Mouse (Mus musculus): ENCODE measurements at regions not wholly inside any gene's neighbourhood (a gene's known extent, or its start where the extent isn't known, plus 50 kb on each side); places are given as distances from the start of the nearest gene placed in this dataset.
A peak's percentile ranks its signal among the peaks of the same experiment; 100 is the strongest.

- DNase-seq (ENCODE audit: low spot score): no peak
- TF ChIP-seq POLR2A (IDR thresholded peaks at IDR 0.05; ENCODE audit: borderline replicate concordance, extremely low read depth, insufficient read depth, insufficient read length): no peak
- 78% methylated on average over 4 of the region's 4 CpGs for WGBS
- Histone ChIP-seq H3K27me3 (ENCODE audit: control insufficient read depth, insufficient read depth, low read length) (no peaks in the 10 kb centered on the region), H3K9me3 (ENCODE audit: control insufficient read depth, low read length) (no peaks in the 10 kb centered on the region), H3K9ac (ENCODE audit: low read depth, low read length, severe bottlenecking) (no peak overlapping the region), H3K36me3 (ENCODE audit: control insufficient read depth, insufficient read depth, low read length) (no peaks in the 10 kb centered on the region), H3K4me2 (replicated peaks; ENCODE audit: low read depth, low read length, severe bottlenecking) (no peak overlapping the region), H3K27ac (replicated peaks; ENCODE audit: low read depth, low read length) (no peak overlapping the region), H3K4me1 (ENCODE audit: control insufficient read depth, insufficient read depth, low read length) (peaks cover 13% of the 10 kb centered on the region), H3K4me3 (replicated peaks; ENCODE audit: low read length) (no peak overlapping the region)
- ATAC-seq (ENCODE audit: low FRiP score, low read depth): no peak
Measured at GRCm38 (mm10) chr14:76247664-76248063, 137.0 kb downstream of the Nufip1 start.

- Histone ChIP-seq H3K27me3 (ENCODE audit: control insufficient read depth, insufficient read depth, low read length) (no peaks in the 10 kb centered on the region), H3K36me3 (ENCODE audit: control insufficient read depth, insufficient read depth, low read length) (no peaks in the 10 kb centered on the region), H3K9ac (ENCODE audit: low read depth, low read length, severe bottlenecking) (no peak overlapping the region), H3K27ac (replicated peaks; ENCODE audit: low read depth, low read length) (no peak overlapping the region), H3K4me3 (replicated peaks; ENCODE audit: low read length) (no peak overlapping the region), H3K9me3 (ENCODE audit: control insufficient read depth, low read length) (no peaks in the 10 kb centered on the region), H3K4me1 (ENCODE audit: control insufficient read depth, insufficient read depth, low read length) (peaks cover 16% of the 10 kb centered on the region), H3K4me2 (replicated peaks; ENCODE audit: low read depth, low read length, severe bottlenecking) (no peak overlapping the region)
- no peak for ATAC-seq (ENCODE audit: low FRiP score, low read depth)
- no peak for DNase-seq (ENCODE audit: low spot score)
- no peak for TF ChIP-seq POLR2A (IDR thresholded peaks at IDR 0.05; ENCODE audit: borderline replicate concordance, extremely low read depth, insufficient read depth, insufficient read length)
- WGBS: 80% methylated on average over 3 of the region's 3 CpGs
Measured at GRCm38 (mm10) chr14:76253850-76254249, 143.2 kb downstream of the Nufip1 start.

DNA sequence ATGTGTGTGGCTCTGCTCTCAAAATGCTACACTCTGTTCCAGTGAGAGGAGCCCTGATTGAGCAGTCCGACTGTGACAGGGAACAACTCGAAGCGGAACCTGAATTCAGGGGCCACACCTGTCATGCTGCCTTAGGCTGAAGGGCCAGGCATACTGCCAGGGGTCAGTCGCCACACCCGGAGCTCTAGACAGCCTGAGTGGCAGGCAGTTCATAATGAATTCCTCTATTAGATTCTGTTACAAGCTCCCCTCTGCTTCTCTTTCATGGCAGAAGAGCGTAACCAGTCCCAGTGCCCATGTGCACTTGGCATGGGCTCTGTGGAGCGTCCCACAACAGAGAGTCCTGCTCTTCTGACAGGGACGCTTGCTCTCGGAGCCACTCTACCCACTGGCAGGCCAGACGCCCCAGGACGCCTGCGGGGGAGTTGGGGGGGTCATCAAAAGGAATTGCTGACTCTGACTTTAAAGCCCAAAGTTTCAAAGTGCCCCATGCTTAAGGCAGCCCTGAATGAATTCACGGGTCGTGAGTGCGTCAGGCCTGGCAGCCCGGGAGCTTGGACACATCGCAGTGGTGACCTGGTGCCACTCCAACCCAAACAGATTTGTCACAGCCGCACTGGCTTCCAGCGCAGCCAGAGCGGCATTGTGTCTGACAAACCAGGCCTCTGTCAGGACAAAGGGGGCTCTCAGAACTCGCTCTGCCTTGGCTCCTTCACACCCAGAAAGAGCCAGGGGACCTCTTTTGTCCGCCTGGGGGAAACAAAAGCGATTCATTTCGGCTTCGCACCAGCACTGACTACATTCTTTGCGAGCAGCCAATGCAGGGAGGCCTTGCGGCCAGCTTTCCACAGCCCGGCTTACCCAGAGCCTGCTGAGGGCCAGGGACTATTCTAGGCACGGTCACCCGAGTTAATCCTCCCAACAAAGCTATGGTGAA, 144.1 kb downstream of the Nufip1 start:
- peaks cover 11% of the 10 kb centered on the region for H3K4me1 ChIP-seq (ENCODE audit: control insufficient read depth, insufficient read depth, low read length)
- 0 out of 2 replicates have a peak overlapping the region, but pooled peaks have one; percentile 6 for H3K4me2 ChIP-seq (replicated peaks; ENCODE audit: low read depth, low read length, severe bottlenecking)
- 35% methylated on average over 30 of the region's 30 CpGs for WGBS
- ATAC-seq (ENCODE audit: low FRiP score, low read depth) (no peak), DNase-seq (ENCODE audit: low spot score) (no peak)
- H3K4me3 ChIP-seq (replicated peaks; ENCODE audit: low read length): no peak overlapping the region
- H3K27ac ChIP-seq (replicated peaks; ENCODE audit: low read depth, low read length): peak overlapping the region; percentile 52; the same call in 1 of the 2 replicates
- no peaks in the 10 kb centered on the region for H3K27me3 ChIP-seq (ENCODE audit: control insufficient read depth, insufficient read depth, low read length)
- no peaks in the 10 kb centered on the region for H3K36me3 ChIP-seq (ENCODE audit: control insufficient read depth, insufficient read depth, low read length)
- H3K9me3 ChIP-seq (ENCODE audit: control insufficient read depth, low read length): no peaks in the 10 kb centered on the region
- no peak for TF ChIP-seq POLR2A (IDR thresholded peaks at IDR 0.05; ENCODE audit: borderline replicate concordance, extremely low read depth, insufficient read depth, insufficient read length)
- peak overlapping the region; percentile 12; the same call in 1 of the 2 replicates for H3K9ac ChIP-seq (ENCODE audit: low read depth, low read length, severe bottlenecking)

DNA sequence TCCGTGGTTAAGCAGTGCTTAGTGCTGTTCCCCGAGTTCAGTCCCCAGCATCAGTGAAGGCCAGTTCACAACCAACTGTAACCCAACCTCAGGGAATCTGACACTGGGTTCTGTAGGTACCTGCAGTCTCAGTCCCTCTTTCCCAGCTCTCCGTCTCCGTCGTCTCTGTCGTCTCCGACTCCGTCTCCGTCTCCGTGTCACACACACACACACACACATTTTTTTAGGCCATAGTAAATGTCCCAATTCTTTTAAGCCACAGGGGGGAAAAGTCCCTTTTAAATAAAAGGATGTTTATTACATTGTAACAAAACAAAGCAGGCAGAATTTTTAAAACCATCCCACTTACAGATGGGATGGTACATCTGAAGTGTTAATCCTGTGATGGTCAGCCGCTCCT, 145.3 kb downstream of the Nufip1 start:
- Histone ChIP-seq H3K4me1 (ENCODE audit: control insufficient read depth, insufficient read depth, low read length) (peaks cover 11% of the 10 kb centered on the region), H3K27me3 (ENCODE audit: control insufficient read depth, insufficient read depth, low read length) (no peaks in the 10 kb centered on the region), H3K36me3 (ENCODE audit: control insufficient read depth, insufficient read depth, low read length) (no peaks in the 10 kb centered on the region), H3K9me3 (ENCODE audit: control insufficient read depth, low read length) (no peaks in the 10 kb centered on the region), H3K4me3 (replicated peaks; ENCODE audit: low read length) (no peak overlapping the region), H3K4me2 (replicated peaks; ENCODE audit: low read depth, low read length, severe bottlenecking) (no peak overlapping the region), H3K27ac (replicated peaks; ENCODE audit: low read depth, low read length) (no peak overlapping the region), H3K9ac (ENCODE audit: low read depth, low read length, severe bottlenecking) (no peak overlapping the region)
- DNase-seq (ENCODE audit: low spot score) (no peak), ATAC-seq (ENCODE audit: low FRiP score, low read depth) (no peak)
- WGBS: 75% methylated on average over 11 of the region's 11 CpGs
- no peak for TF ChIP-seq POLR2A (IDR thresholded peaks at IDR 0.05; ENCODE audit: borderline replicate concordance, extremely low read depth, insufficient read depth, insufficient read length)

GRCm38 (mm10) chr14:76258626-76259025, 147.9 kb downstream of the Nufip1 start:
- Histone ChIP-seq H3K4me2 (replicated peaks; ENCODE audit: low read depth, low read length, severe bottlenecking) (no peak overlapping the region), H3K9ac (ENCODE audit: low read depth, low read length, severe bottlenecking) (no peak overlapping the region), H3K9me3 (ENCODE audit: control insufficient read depth, low read length) (no peaks in the 10 kb centered on the region), H3K4me3 (replicated peaks; ENCODE audit: low read length) (no peak overlapping the region), H3K4me1 (ENCODE audit: control insufficient read depth, insufficient read depth, low read length) (peaks cover 11% of the 10 kb centered on the region), H3K27ac (replicated peaks; ENCODE audit: low read depth, low read length) (no peak overlapping the region), H3K27me3 (ENCODE audit: control insufficient read depth, insufficient read depth, low read length) (no peaks in the 10 kb centered on the region), H3K36me3 (ENCODE audit: control insufficient read depth, insufficient read depth, low read length) (no peaks in the 10 kb centered on the region)
- no peak for TF ChIP-seq POLR2A (IDR thresholded peaks at IDR 0.05; ENCODE audit: borderline replicate concordance, extremely low read depth, insufficient read depth, insufficient read length)
- DNase-seq (ENCODE audit: low spot score) (no peak), ATAC-seq (ENCODE audit: low FRiP score, low read depth) (no peak)
- WGBS: 22% methylated on average over 3 of the region's 3 CpGs

Measured in limb, embryonic 14.5 days (tissue).